Mouse (Mus musculus) bone marrow macrophage, adult 2 months (primary cell): ENCODE data around the gene Cfap61. TPM values are rescaled to one million over a fixed set of nuclear protein-coding genes. Genes with fewer than 3 reads are reported as not detected.

ENCODE experiments used
- H3K27ac ChIP-seq: 2 replicates; pipeline ENCODE4 v1.5.1; 2012; ENCODE audit warnings: low read depth, low read length; ENCODE audit not compliant: insufficient read depth
- H3K4me1 ChIP-seq: 2 replicates; pipeline ENCODE4 v1.6.1; 2012; ENCODE audit warnings: low read length; ENCODE audit not compliant: control insufficient read depth, insufficient read depth
- H3K4me3 ChIP-seq: 2 replicates; pipeline ENCODE4 v1.5.1; 2012; ENCODE audit warnings: mild to moderate bottlenecking, low read length, moderate library complexity; ENCODE audit not compliant: insufficient read depth
- CTCF ChIP-seq: IDR thresholded peaks from 2 replicates; pipeline ENCODE4 v1.5.1; 2012; ENCODE audit warnings: low read depth, mild to moderate bottlenecking, low read length, moderate library complexity
- POLR2A ChIP-seq: IDR thresholded peaks from 2 replicates; pipeline ENCODE4 v1.6.1; 2012; ENCODE audit warnings: mild to moderate bottlenecking, low read depth, low read length, borderline replicate concordance
- polyA plus RNA-seq: library from polyadenylated mRNA; stranded (reverse); fragments of >200 nt; gene quantifications from 2 replicates; pipeline ENCODE4 v1.2.4, GENCODE M21; 2012; ENCODE audit not compliant: missing spikeins, insufficient read depth, insufficient read length

The Cfap61 gene
- polyA plus RNA-seq, 1 experiment, result not detected

DNA sequence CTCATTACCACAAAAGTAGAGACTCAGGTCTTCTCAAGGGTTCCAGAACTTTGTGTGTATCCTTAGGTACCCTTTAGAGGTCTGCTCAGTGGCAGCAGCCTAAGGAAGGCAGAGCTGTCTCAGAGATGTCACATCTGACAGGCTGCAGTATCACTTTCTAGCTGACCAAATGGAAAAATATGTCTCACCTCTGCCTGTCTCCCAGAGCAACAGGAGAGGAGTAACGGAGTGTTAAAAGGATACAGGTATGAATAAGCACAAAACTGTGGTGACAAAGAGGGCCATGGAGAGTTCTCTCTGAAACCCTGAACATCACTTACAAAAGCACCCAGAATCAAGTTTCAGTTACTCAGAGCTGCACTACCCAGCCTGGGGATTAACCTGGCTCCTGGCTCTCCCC, 319.8 kb downstream of the Cfap61 start:
- H3K4me3 ChIP-seq, result no peak overlapping the region
- no peak overlapping the region for H3K27ac ChIP-seq
- TF ChIP-seq CTCF, result no peak
- no peak for TF ChIP-seq POLR2A
- H3K4me1 ChIP-seq, result peaks cover 2% of the 10 kb centered on the region; the same call in 1 of the 2 replicates

DNA sequence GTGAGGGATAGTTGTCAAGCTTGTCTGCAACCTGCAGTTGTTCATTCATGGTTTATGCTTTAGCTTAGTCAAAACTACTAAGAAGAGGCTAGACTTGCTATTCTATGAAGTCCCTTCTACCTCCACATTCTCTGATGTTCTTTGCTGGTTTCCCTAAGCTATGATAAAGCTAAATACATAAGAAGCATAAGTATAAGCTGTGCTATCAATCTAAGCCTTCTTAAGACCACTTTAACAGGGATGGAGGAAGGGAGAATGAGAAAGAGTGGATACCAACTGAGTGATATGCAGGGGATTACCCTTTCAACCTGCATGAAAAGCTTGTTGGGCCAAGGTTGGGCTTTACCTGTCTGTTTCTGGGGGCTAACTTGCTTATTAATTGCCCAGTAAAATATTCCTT, 321.1 kb downstream of the Cfap61 start:
- no peak overlapping the region for H3K4me3 ChIP-seq
- no peak overlapping the region for H3K27ac ChIP-seq
- peaks cover 2% of the 10 kb centered on the region; the same call in 1 of the 2 replicates for H3K4me1 ChIP-seq
- no peak for TF ChIP-seq POLR2A

DNA sequence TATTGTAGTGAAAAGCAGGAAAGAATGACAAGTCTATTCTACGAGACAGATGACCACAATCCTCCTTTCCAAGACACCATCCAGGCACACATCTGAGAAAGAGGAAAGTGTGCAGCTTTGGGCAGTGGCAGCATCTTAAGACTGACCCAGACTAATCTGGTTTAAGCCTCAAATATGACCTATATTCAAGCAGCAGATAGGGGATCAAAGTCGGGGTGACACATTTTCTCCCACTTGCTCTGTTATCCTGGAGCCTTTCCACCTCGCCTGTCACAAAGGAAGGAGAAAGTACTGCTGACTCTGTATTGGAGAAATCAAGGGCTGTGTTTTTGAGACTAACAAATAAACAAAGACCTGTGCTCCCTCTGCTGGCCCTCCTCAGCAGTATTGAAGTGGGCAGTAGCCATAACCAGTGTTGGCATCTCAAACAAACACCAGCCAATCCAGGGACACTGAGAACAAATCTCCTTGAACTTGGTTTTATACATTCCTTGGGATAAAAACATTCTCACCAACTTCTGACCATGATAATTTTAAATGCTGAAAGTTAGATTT, 321.8 kb downstream of the Cfap61 start:
- no peak for TF ChIP-seq CTCF
- TF ChIP-seq POLR2A, result no peak
- H3K27ac ChIP-seq, result no peak overlapping the region
- peaks cover 2% of the 10 kb centered on the region; the same call in 1 of the 2 replicates for H3K4me1 ChIP-seq
- H3K4me3 ChIP-seq, result no peak overlapping the region

DNA sequence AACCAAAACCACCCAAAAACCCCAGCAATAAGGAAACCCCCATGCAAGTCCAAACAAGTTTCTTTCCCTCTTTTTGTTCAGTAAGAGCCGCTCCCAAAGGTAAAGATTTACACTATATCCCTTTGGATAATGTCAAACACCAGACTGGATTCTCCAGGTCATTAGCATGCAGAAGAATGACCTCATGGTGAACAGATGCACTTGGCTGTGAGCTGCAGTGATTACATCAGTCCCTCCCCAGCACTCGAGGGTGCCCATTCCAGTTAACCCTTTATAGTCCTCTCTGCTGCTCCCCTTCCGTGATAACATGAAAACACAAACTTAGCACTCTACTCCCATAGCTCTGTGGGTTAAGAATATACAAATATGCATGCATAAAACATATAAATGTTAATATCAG, 322.5 kb downstream of the Cfap61 start:
- H3K4me3 ChIP-seq, result no peak overlapping the region
- TF ChIP-seq CTCF (no peak), POLR2A (no peak)
- H3K4me1 ChIP-seq, result peaks cover 2% of the 10 kb centered on the region; the same call in 1 of the 2 replicates
- H3K27ac ChIP-seq, result no peak overlapping the region

- H3K27ac ChIP-seq, result no peak overlapping the region
- peaks cover 2% of the 10 kb centered on the region; the same call in 1 of the 2 replicates for H3K4me1 ChIP-seq
- H3K4me3 ChIP-seq, result no peak overlapping the region
- TF ChIP-seq CTCF (no peak), POLR2A (no peak)
Observed at GRCm38 (mm10) chr2:146257609-146258008, 323.0 kb downstream of the Cfap61 start.

DNA sequence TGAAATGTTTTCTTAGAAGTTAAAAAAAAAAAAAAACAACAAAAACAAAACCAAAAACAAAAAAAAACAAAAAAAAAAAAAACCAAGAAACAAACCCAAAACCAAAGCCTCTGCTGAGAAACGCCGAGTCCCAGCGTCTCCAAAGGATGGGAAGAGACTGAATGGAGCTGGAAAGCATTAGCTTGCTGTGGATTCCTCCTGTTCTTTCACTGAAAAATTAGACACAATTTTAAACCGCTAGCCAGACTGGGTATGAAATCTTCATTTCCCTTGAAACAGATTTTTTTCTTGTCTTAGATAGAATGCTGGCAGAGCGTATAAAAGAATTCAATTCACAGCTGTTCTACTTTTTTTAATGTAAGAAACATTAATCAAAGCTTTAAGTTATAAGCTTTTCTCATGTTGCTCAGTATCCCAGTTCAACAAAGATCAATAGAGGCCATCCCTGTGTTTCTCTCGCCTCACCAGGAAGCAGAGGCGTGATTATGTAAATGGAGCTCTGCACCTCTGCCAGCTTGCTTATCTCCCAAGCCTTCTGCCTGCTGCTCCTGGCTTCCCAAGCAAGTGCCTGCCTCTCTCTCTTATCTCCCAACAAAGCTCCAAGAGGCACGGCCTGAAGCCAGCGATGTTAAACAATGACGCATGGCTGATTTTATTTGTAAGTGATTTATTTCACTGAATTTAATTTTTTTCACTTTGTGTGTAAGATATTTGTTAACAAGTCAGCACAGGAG, 324.3 kb downstream of the Cfap61 start:
- Histone ChIP-seq H3K27ac (no peak overlapping the region), H3K4me3 (no peak overlapping the region), H3K4me1 (peaks cover 8% of the 10 kb centered on the region)
- TF ChIP-seq CTCF, result no peak
- TF ChIP-seq POLR2A, result no peak

DNA sequence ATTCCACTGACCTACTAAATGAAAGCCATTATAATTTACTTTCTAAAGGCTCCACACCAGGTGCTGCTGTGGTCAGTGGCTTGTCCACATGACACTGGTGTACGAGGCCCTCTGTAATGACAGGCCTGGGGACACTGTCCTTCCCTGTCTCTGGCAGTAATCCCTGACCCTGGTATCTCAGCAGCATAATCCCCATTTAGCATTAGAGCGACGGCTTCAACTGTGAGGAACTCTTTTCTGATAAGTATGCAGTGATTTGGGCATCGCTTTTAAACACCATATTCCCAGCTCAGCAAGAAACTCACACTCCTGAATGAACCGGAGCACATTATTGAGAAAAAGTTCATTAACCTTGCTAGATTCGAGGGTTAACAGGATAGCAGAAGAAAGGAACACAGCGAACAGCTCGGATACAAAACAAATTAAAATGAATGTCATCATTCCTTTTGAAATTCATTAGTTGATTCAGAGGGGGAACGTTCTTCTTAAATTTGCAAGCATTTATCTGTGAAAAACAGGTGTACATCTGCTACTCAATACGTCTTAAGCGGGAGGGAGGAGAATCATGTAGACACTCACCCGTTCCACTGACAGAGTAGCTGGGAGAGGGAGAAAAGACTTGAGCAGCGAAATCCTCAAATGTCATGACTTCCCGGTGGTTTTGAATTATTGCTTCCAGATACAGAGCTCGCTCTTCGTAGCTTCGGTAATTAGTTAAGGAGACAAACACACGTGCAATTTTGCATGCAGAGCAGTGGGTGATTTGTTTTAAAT, 325.4 kb downstream of the Cfap61 start:
- TF ChIP-seq POLR2A (no peak), CTCF (no peak)
- H3K4me1 ChIP-seq, result peaks cover 12% of the 10 kb centered on the region
- H3K4me3 ChIP-seq, result no peak overlapping the region

DNA sequence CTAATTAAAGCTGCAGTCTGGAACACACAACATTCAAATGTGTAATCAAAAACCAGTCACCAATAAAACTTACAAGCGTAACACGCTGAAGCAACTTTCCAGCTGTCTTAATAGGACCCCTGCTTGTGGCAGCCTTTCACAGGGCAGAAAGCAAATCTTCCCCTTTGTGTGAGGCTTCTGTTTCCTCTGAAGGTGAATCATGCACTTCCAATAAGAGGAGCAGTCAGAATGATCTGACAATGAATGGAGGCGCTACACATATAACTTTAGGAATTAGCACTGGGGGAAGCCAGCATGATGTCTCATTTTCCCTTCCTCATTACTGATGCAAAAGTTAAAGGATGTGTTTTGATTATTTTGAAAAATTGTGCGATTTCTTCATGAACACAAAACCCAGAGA, 326.6 kb downstream of the Cfap61 start:
- Histone ChIP-seq H3K4me3 (no peak overlapping the region), H3K4me1 (peaks cover 20% of the 10 kb centered on the region), H3K27ac (no peak overlapping the region)
- TF ChIP-seq POLR2A (no peak), CTCF (no peak)

More for the DNA sequence above, 325.4 kb downstream of the Cfap61 start:
- no peak overlapping the region for H3K27ac ChIP-seq

DNA sequence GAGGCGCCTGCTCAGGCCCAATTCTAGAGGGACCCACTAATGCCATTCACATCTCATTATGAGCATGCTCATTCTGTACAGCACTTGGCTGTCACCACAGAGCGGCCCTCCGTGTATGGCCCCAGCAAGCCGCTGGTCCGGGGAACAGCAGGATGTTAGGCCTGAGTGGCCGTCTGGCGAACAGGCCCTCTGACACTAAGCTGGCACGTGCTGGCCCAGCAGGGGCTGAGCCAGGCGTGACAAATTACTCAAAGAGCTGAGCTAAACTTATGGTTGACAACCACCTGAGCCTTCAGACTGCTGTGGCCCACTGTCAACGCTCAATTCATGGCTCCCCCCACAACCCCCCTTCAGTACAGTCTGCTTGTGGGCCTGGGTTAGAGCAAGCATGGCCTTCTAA, 327.6 kb downstream of the Cfap61 start:
- no peak overlapping the region for H3K27ac ChIP-seq
- TF ChIP-seq CTCF (no peak), POLR2A (no peak)
- peaks cover 20% of the 10 kb centered on the region for H3K4me1 ChIP-seq
- H3K4me3 ChIP-seq, result no peak overlapping the region

DNA sequence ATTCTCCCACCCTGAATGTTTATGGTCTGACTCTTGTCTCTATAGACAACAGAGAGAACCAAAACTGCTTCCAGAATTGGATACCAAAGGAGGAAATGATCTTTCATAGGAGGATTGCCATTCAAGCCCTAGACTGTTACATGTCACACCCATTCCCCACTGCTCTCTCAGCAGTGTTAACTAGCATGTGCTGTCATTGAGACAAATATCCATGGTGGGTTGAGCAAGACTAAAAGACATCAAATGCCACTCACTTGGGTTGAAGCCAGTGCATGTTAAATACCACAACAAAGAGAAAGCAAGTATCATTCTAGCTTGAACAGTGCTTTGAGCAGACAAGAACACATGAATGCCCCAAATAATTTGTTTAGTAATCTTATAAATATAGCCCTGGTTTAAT, 328.4 kb downstream of the Cfap61 start:
- peaks cover 18% of the 10 kb centered on the region for H3K4me1 ChIP-seq
- H3K4me3 ChIP-seq, result no peak overlapping the region
- H3K27ac ChIP-seq, result no peak overlapping the region
- TF ChIP-seq CTCF (no peak), POLR2A (no peak)

Other genes with a start within 250 kb of the Cfap61 start
- 77.3 and 85.4 TPM in 2 replicates for gene Naa20, start 32.7 kb upstream of the Cfap61 start, polyA plus RNA-seq
- gene Crnkl1, start 230 bp downstream of the Cfap61 start, polyA plus RNA-seq, result 18.2 and 22.0 TPM in 2 replicates